ENCODE assay signal across 9 mouse cellular contexts in genomic region chrX:43429337-43429736, GRCm38 (mm10). TPM values are rescaled to one million over a fixed set of nuclear protein-coding genes. Genes with fewer than 3 reads are reported as not detected.
A peak's percentile ranks its signal among the peaks of the same experiment; 100 is the strongest.
DNase-seq lines count a peak whose midpoint lies in the region; ATAC-seq and TF ChIP-seq lines count a peak whose summit lies in the region.
"Had no signal": no experiment of that assay in that cellular context is flagged by ENCODE, and none has a peak within 500 bp of the region (broad histone marks: within the 10 kb centered on the region; RNA-seq: fewer than 3 reads in every experiment).

No protein-coding gene starts in this region.

- 25% methylated on average over 12 of the region's 12 CpGs for WGBS in lung, embryonic 15.5 days
- 29% methylated on average over 12 of the region's 12 CpGs for WGBS in intestine, postnatal 0 days
- WGBS in thymus, adult 2 months: 6% methylated on average over 12 of the region's 12 CpGs

- no peak overlapping the region for H3K9ac ChIP-seq in lung, embryonic 15.5 days
- H3K9ac ChIP-seq in intestine, postnatal 0 days (ENCODE audit: low read depth, low read length): no peak overlapping the region

- H3K4me2 ChIP-seq in lung, embryonic 15.5 days: peak overlapping the region; percentile 58
- H3K4me2 ChIP-seq in intestine, postnatal 0 days (replicated peaks; ENCODE audit: low read depth): peak overlapping the region; percentile 64

- DNase-seq in cerebellum, adult 11-12 months: peak; percentile 39
- DNase-seq in cerebellum, adult 9-10 months: no peak
- DNase-seq in lung, postnatal 14 days: no peak
- peak; percentile 25 for DNase-seq in right cerebral cortex, postnatal 4 days
- no peak for DNase-seq in thymus, adult 2 months

- no peak for TF ChIP-seq POLR2A in thymus, adult 2 months (IDR thresholded peaks at IDR 0.05; ENCODE audit: control insufficient read depth, extremely low read depth, insufficient read depth, low read length, poor library complexity)

- ATAC-seq in lung, embryonic 15.5 days (ENCODE audit: borderline replicate concordance, extremely low read depth, low FRiP score, low TSS enrichment): no peak
- ATAC-seq in intestine, postnatal 0 days: no peak
- no peak for ATAC-seq in granulocyte monocyte progenitor cell, adult 5-6 weeks (replicated peaks; ENCODE audit: poor library complexity, severe bottlenecking)

- peak overlapping the region; percentile 29; the same call in 1 of the 2 replicates for H3K4me3 ChIP-seq in lung, embryonic 15.5 days
- peak overlapping the region; percentile 35 for H3K4me3 ChIP-seq in intestine, postnatal 0 days (ENCODE audit: low read depth, low read length)
- no peak overlapping the region for H3K4me3 ChIP-seq in thymus, adult 2 months (ENCODE audit: control insufficient read depth, insufficient read depth, low read length)

- no peak overlapping the region for H3K27ac ChIP-seq in lung, embryonic 15.5 days
- H3K27ac ChIP-seq in intestine, postnatal 0 days (ENCODE audit: low read depth, low read length): no peak overlapping the region
- H3K27ac ChIP-seq in thymus, adult 2 months (ENCODE audit: control insufficient read depth, insufficient read depth, low read length): no peak overlapping the region

- H3K27me3 ChIP-seq in lung, embryonic 15.5 days: peaks cover 16% of the 10 kb centered on the region
- H3K27me3 ChIP-seq in intestine, postnatal 0 days (replicated peaks; ENCODE audit: control insufficient read depth, insufficient read depth, low read length): 0 out of 2 replicates have a peak, but pooled peaks cover 8% of the 10 kb centered on the region
- no peaks in the 10 kb centered on the region for H3K27me3 ChIP-seq in thymus, adult 2 months (ENCODE audit: control insufficient read depth, insufficient read depth, low read length)

- no peak for TF ChIP-seq CTCF in intestine, postnatal 0 days (IDR thresholded peaks at IDR 0.05; ENCODE audit: low read depth)
- no peak for TF ChIP-seq CTCF in thymus, adult 2 months (IDR thresholded peaks at IDR 0.05; ENCODE audit: borderline replicate concordance, control insufficient read depth, extremely low read depth, insufficient read depth, low read length, poor library complexity)

- no peaks in the 10 kb centered on the region for H3K36me3 ChIP-seq in lung, embryonic 15.5 days
- H3K36me3 ChIP-seq in intestine, postnatal 0 days (ENCODE audit: control insufficient read depth, insufficient read depth): no peaks in the 10 kb centered on the region
- no peaks in the 10 kb centered on the region for H3K36me3 ChIP-seq in thymus, adult 2 months (ENCODE audit: control insufficient read depth, insufficient read depth, low read length)

- no peaks in the 10 kb centered on the region for H3K4me1 ChIP-seq in lung, embryonic 15.5 days
- no peaks in the 10 kb centered on the region for H3K4me1 ChIP-seq in intestine, postnatal 0 days (replicated peaks; ENCODE audit: control insufficient read depth, insufficient read depth, low read length)
- no peaks in the 10 kb centered on the region for H3K4me1 ChIP-seq in thymus, adult 2 months (replicated peaks; ENCODE audit: control insufficient read depth, insufficient read depth, low read length)

- H3K9me3 ChIP-seq in lung, embryonic 15.5 days: no peaks in the 10 kb centered on the region
- H3K9me3 ChIP-seq in intestine, postnatal 0 days (ENCODE audit: control insufficient read depth): no peaks in the 10 kb centered on the region

RNA-seq across cellular contexts. Expression of gene Tenm1, which starts 0.4 kb away (rescaled TPM):
- polyA plus RNA-seq in lung, embryonic 15.5 days (2015; fragmentation: Nextera tagmentation; extraction: Ambion mirVana): 0.06 TPM in 1 of 2 replicates, not detected in the other
- polyA plus RNA-seq in intestine, postnatal 0 days (2015; fragmentation: Nextera tagmentation; extraction: Ambion mirVana): 0.22 and 0.23 TPM in 2 replicates
- total RNA-seq in granulocyte monocyte progenitor cell, adult 5-6 weeks (2014; fragmentation: Nextera tagmentation): not detected in 2 replicates
- not detected in 2 replicates for total RNA-seq in granulocyte monocyte progenitor cell, adult 5-6 weeks (2017)
- 0.42 and 0.50 TPM in 2 replicates for polyA plus RNA-seq in thymus, adult 2 months (2012; rRNA removed)
- total RNA-seq: liver, adult 2 months had no signal
- polyA plus RNA-seq: liver, adult 2 months had no signal

Comparison
In these comparisons a context has a peak if more than half of its experiments do, and no peak if none do; other contexts are left out.
1. DNase-seq: peak in cerebellum, adult 11-12 months (single experiment) and right cerebral cortex, postnatal 4 days (single experiment); none in cerebellum, adult 9-10 months (single experiment), lung, postnatal 14 days (single experiment) and thymus, adult 2 months (single experiment).